Mouse (Mus musculus): Measurements from ENCODE around the gene Prdx6b.

GRCm38 (mm10) chr2:80310772-80311171 lies 18.5 kb downstream of the Prdx6b start:
- TF ChIP-seq CTCF (IDR thresholded peaks at IDR 0.05; ENCODE audit: low read depth, low read length) (no peak), POLR2A (IDR thresholded peaks at IDR 0.05; ENCODE audit: insufficient read depth, low read length) (no peak)
